8 mouse cellular contexts compared by ENCODE assay signal in genomic region chr11:4202995-4203704, GRCm38 (mm10). TPM values are rescaled to one million over a fixed set of nuclear protein-coding genes. Genes with fewer than 3 reads are reported as not detected.
DNase-seq lines count a peak whose midpoint lies in the region; ATAC-seq and TF ChIP-seq lines count a peak whose summit lies in the region.

No protein-coding gene starts in this region.

- H3K9ac ChIP-seq in lung, embryonic 15.5 days = no peak overlapping the region

- no peak overlapping the region for H3K4me3 ChIP-seq in heart, embryonic 10.5 days
- H3K4me3 ChIP-seq in lung, embryonic 15.5 days = no peak overlapping the region
- H3K4me3 ChIP-seq in brown adipose tissue, adult 24 weeks (ENCODE audit: insufficient read depth, low read depth, low read length) = no peak overlapping the region
- H3K4me3 ChIP-seq in olfactory bulb, adult 2 months (ENCODE audit: insufficient read depth, low read depth, low read length) = no peak overlapping the region

- peaks cover 9% of the 10 kb centered on the region; the same call in 1 of the 2 replicates for H3K4me1 ChIP-seq in heart, embryonic 10.5 days
- peaks cover 12% of the 10 kb centered on the region; the same call in 1 of the 2 replicates for H3K4me1 ChIP-seq in lung, embryonic 15.5 days
- peaks cover 32% of the 10 kb centered on the region for H3K4me1 ChIP-seq in brown adipose tissue, adult 24 weeks (ENCODE audit: control insufficient read depth, insufficient read depth, insufficient read length, low read length)
- H3K4me1 ChIP-seq in olfactory bulb, adult 2 months (ENCODE audit: control insufficient read depth, insufficient read depth, low read length) = peaks cover 21% of the 10 kb centered on the region

- no peaks in the 10 kb centered on the region for H3K27me3 ChIP-seq in heart, embryonic 10.5 days (ENCODE audit: insufficient read depth, poor library complexity, severe bottlenecking)
- H3K27me3 ChIP-seq in lung, embryonic 15.5 days = no peaks in the 10 kb centered on the region

- intact Hi-C loops in heart, postnatal 14 days (cut with DNase I) = loop anchor here (2.0 kb wide), 1 partner anchor 14 kb away; no protein-coding TSS in a partner anchor

- no peak for TF ChIP-seq POLR2A in olfactory bulb, adult 2 months (IDR thresholded peaks at IDR 0.05; ENCODE audit: insufficient read depth, low read depth, low read length)

- H3K27ac ChIP-seq in heart, embryonic 10.5 days = peak overlapping the region; percentile 26; the same call in 1 of the 2 replicates
- H3K27ac ChIP-seq in lung, embryonic 15.5 days = 0 out of 2 replicates have a peak overlapping the region, but pooled peaks have one; percentile 32
- peak overlapping the region; percentile 86 for H3K27ac ChIP-seq in brown adipose tissue, adult 24 weeks (replicated peaks; ENCODE audit: low read depth, low read length)
- peak overlapping the region; percentile 20 for H3K27ac ChIP-seq in olfactory bulb, adult 2 months (ENCODE audit: insufficient read depth, low read depth, low read length)

- DNase-seq in heart, embryonic 10.5 days (ENCODE audit: low spot score) = no peak
- DNase-seq in heart, postnatal 14 days = no peak
- DNase-seq in lung, postnatal 10 days = no peak
- DNase-seq in right cerebral cortex, postnatal 36 days (ENCODE audit: low spot score in 2 of 2) = no peak
- DNase-seq in cerebellum, postnatal 14 days = no peak

- peaks cover 8% of the 10 kb centered on the region for H3K36me3 ChIP-seq in heart, embryonic 10.5 days
- H3K36me3 ChIP-seq in lung, embryonic 15.5 days = peaks cover 7% of the 10 kb centered on the region

- H3K4me2 ChIP-seq in lung, embryonic 15.5 days = no peak overlapping the region

- H3K9me3 ChIP-seq in heart, embryonic 10.5 days = no peaks in the 10 kb centered on the region
- no peaks in the 10 kb centered on the region for H3K9me3 ChIP-seq in lung, embryonic 15.5 days

- 69% methylated on average over 12 of the region's 12 CpGs for WGBS in heart, embryonic 10.5 days
- WGBS in lung, embryonic 15.5 days = 69% methylated on average over 12 of the region's 12 CpGs
- 80% methylated on average over 12 of the region's 12 CpGs for WGBS in olfactory bulb, adult 2 months

- no peak for ATAC-seq in lung, embryonic 15.5 days (ENCODE audit: borderline replicate concordance, extremely low read depth, low FRiP score, low TSS enrichment)

- TF ChIP-seq CTCF in olfactory bulb, adult 2 months (IDR thresholded peaks at IDR 0.05; ENCODE audit: insufficient read depth, low read depth, low read length) = no peak

RNA-seq across cellular contexts. Expression of gene Castor1, which starts 14.9 kb away (rescaled TPM):
- 1.5 and 1.7 TPM in 2 replicates for polyA plus RNA-seq in heart, embryonic 10.5 days (2016; fragmentation: Nextera tagmentation; extraction: Ambion mirVana)
- 10 to 100 TPM in 1 of 2 experiments, 1 to 10 TPM in 1; 8.3 to 11.4 TPM for total RNA-seq in heart, postnatal 14 days (2021)
- polyA plus RNA-seq in lung, embryonic 15.5 days (2015; fragmentation: Nextera tagmentation; extraction: Ambion mirVana) = 4.0 and 6.3 TPM in 2 replicates
- polyA plus RNA-seq in brown adipose tissue, adult 24 weeks (2012; ENCODE audit: insufficient read depth, insufficient read length, missing spikeins) = 2.4 and 3.4 TPM in 2 replicates
- polyA plus RNA-seq in olfactory bulb, adult 2 months (2012; ENCODE audit: insufficient read depth, insufficient read length, low replicate concordance, missing spikeins) = not detected in 2 replicates

RNA-seq across cellular contexts. Expression of gene Tbc1d10a, which starts 16.6 kb away (rescaled TPM):
- 18.7 and 22.0 TPM in 2 replicates for polyA plus RNA-seq in heart, embryonic 10.5 days (2016; fragmentation: Nextera tagmentation; extraction: Ambion mirVana)
- total RNA-seq in heart, postnatal 14 days (2021) = 10 to 100 TPM; 14.5 to 14.7 TPM
- polyA plus RNA-seq in lung, embryonic 15.5 days (2015; fragmentation: Nextera tagmentation; extraction: Ambion mirVana) = 32.3 and 34.2 TPM in 2 replicates
- 2.4 and 2.9 TPM in 2 replicates for polyA plus RNA-seq in brown adipose tissue, adult 24 weeks (2012; ENCODE audit: insufficient read depth, insufficient read length, missing spikeins)
- not detected in 2 replicates for polyA plus RNA-seq in olfactory bulb, adult 2 months (2012; ENCODE audit: insufficient read depth, insufficient read length, low replicate concordance, missing spikeins)

RNA-seq across cellular contexts. Expression of gene Osm, which starts 33.1 kb away (rescaled TPM):
- polyA plus RNA-seq in heart, embryonic 10.5 days (2016; fragmentation: Nextera tagmentation; extraction: Ambion mirVana) = 0.05 and 0.06 TPM in 2 replicates
- under 1 TPM in 1 of 2 experiments, not detected in 1; 0.10 TPM for total RNA-seq in heart, postnatal 14 days (2021)
- polyA plus RNA-seq in lung, embryonic 15.5 days (2015; fragmentation: Nextera tagmentation; extraction: Ambion mirVana) = 0.09 and 0.22 TPM in 2 replicates
- not detected in 2 replicates for polyA plus RNA-seq in brown adipose tissue, adult 24 weeks (2012; ENCODE audit: insufficient read depth, insufficient read length, missing spikeins)
- polyA plus RNA-seq in olfactory bulb, adult 2 months (2012; ENCODE audit: insufficient read depth, insufficient read length, low replicate concordance, missing spikeins) = not detected in 2 replicates

RNA-seq across cellular contexts. Expression of gene Sf3a1, which starts 43.0 kb away (rescaled TPM):
- 52.7 and 68.6 TPM in 2 replicates for polyA plus RNA-seq in heart, embryonic 10.5 days (2016; fragmentation: Nextera tagmentation; extraction: Ambion mirVana)
- 10 to 100 TPM; 38.4 to 46.7 TPM for total RNA-seq in heart, postnatal 14 days (2021)
- polyA plus RNA-seq in lung, embryonic 15.5 days (2015; fragmentation: Nextera tagmentation; extraction: Ambion mirVana) = 44.8 and 45.8 TPM in 2 replicates
- polyA plus RNA-seq in brown adipose tissue, adult 24 weeks (2012; ENCODE audit: insufficient read depth, insufficient read length, missing spikeins) = 7.3 and 13.4 TPM in 2 replicates
- 165 TPM in 1 of 2 replicates, not detected in the other for polyA plus RNA-seq in olfactory bulb, adult 2 months (2012; ENCODE audit: insufficient read depth, insufficient read length, low replicate concordance, missing spikeins)

RNA-seq across cellular contexts. Expression of gene Ccdc157, which starts 43.1 kb away (rescaled TPM):
- polyA plus RNA-seq in heart, embryonic 10.5 days (2016; fragmentation: Nextera tagmentation; extraction: Ambion mirVana) = 3.8 and 4.2 TPM in 2 replicates
- 1 to 10 TPM; 5.6 to 7.4 TPM for total RNA-seq in heart, postnatal 14 days (2021)
- 8.9 and 9.5 TPM in 2 replicates for polyA plus RNA-seq in lung, embryonic 15.5 days (2015; fragmentation: Nextera tagmentation; extraction: Ambion mirVana)
- 1.7 and 2.1 TPM in 2 replicates for polyA plus RNA-seq in brown adipose tissue, adult 24 weeks (2012; ENCODE audit: insufficient read depth, insufficient read length, missing spikeins)
- not detected in 2 replicates for polyA plus RNA-seq in olfactory bulb, adult 2 months (2012; ENCODE audit: insufficient read depth, insufficient read length, low replicate concordance, missing spikeins)

Comparison
In these comparisons a context has a peak if more than half of its experiments do, and no peak if none do; other contexts are left out.
1. H3K27ac ChIP-seq: peak in every context shown above with its lines; median percentile 86 in brown adipose tissue, adult 24 weeks; 32 in lung, embryonic 15.5 days; 26 in heart, embryonic 10.5 days; 20 in olfactory bulb, adult 2 months.